Mouse (Mus musculus) forebrain, embryonic 14.5 days (tissue): Measurements from ENCODE around the gene Gdpgp1. TPM values are rescaled to one million over a fixed set of nuclear protein-coding genes. Genes with fewer than 3 reads are reported as not detected.

ENCODE experiments used
- ATAC-seq: fragments of 200-750 bp; cut with Nextera tagmentation; 2 replicates; pipeline ENCODE4 v1.8.0; 2017; ENCODE audit warnings: mild to moderate bottlenecking, moderate library complexity
- DNase-seq: peaks from one replicate; pipeline ENCODE4 v3.0.0-alpha.2; 2015; ENCODE audit warnings: low spot score
- H3K27ac ChIP-seq: fragments of 300-500 bp; sonication (generic); 2 replicates; pipeline ENCODE4 v1.5.1; 2014; ENCODE audit warnings: low read depth, mild to moderate bottlenecking, control low read depth, low read length, moderate library complexity
- H3K27me3 ChIP-seq: fragments of 300-500 bp; sonication (generic); replicated peaks from 2 replicates; pipeline ENCODE4 v1.6.1; 2014; ENCODE audit warnings: low read length, control low read depth, mixed read lengths; ENCODE audit not compliant: control insufficient read depth, insufficient read depth
- H3K36me3 ChIP-seq: fragments of 300-500 bp; sonication (generic); 2 replicates; pipeline ENCODE4 v1.6.1; 2014; ENCODE audit warnings: low read length, control low read depth; ENCODE audit not compliant: control insufficient read depth, insufficient read depth
- H3K4me1 ChIP-seq: fragments of 300-500 bp; sonication (generic); 2 replicates; pipeline ENCODE4 v1.6.1; 2014; ENCODE audit warnings: antibody characterized with exemption, low read length, control low read depth; ENCODE audit not compliant: control insufficient read depth, insufficient read depth
- H3K4me2 ChIP-seq: fragments of 300-500 bp; sonication (generic); 2 replicates; pipeline ENCODE4 v1.6.1; 2014; ENCODE audit warnings: mild to moderate bottlenecking, control low read depth, low read length
- H3K4me3 ChIP-seq: fragments of 300-500 bp; sonication (generic); 2 replicates; pipeline ENCODE4 v1.5.1; 2014; ENCODE audit warnings: low read depth, low read length, control low read depth
- H3K9ac ChIP-seq: fragments of 300-500 bp; sonication (generic); 2 replicates; pipeline ENCODE4 v1.6.1; 2014; ENCODE audit warnings: mild to moderate bottlenecking, low read length, control low read depth, moderate library complexity
- H3K9me3 ChIP-seq: fragments of 300-500 bp; sonication (generic); replicated peaks from 2 replicates; pipeline ENCODE4 v1.6.1; 2016; ENCODE audit warnings: low read length, control low read depth, mixed read lengths; ENCODE audit not compliant: control insufficient read depth
- WGBS: fragments of 180-500 bp; shearing (Covaris S2); extraction: QIAGEN DNeasy Blood & Tissue Kit; methylation state at CpG from one replicate; pipeline ENCODE4 v1.1.7; 2014; 5-methylcytosine and 5-hydroxymethylcytosine counted together
- polyA plus RNA-seq: library from polyadenylated mRNA; unstranded; fragments of >200 nt; fragmentation: Nextera tagmentation; extraction: Ambion mirVana; gene quantifications from 2 replicates; pipeline ENCODE4 v1.2.1, GENCODE M21; 2014

Gene Gdpgp1
- polyA plus RNA-seq, 1 experiment from 2014 or later = 2.1 TPM

DNA sequence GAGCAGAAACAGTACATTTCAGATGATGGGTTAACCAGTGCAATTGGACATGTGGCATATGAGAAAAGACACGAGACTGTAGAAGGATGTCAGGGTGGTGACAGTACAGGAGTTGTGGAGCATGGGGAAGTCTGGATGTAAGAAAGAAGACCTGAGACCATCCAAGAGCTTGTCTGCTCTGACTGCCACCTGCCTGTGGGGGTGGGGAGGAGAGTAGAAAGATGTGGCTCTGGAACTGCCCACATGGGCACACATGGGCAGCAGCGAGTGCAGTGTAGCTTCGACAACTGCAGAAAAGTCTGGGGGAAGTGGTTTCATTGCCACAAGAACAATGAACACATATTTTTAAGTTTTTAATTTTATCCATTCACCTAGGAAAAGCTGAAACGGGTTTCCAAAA is 35.3 kb upstream of the Gdpgp1 start:
- WGBS = 5% methylated on average over 4 of the region's 4 CpGs
- Histone ChIP-seq H3K36me3 (0 out of 2 replicates have a peak, but pooled peaks cover 2% of the 10 kb centered on the region), H3K27ac (peak overlapping the region; percentile 96; the same call in 1 of the 2 replicates), H3K4me3 (peak overlapping the region; percentile 72), H3K4me2 (peak overlapping the region; percentile 83), H3K4me1 (peaks cover 54% of the 10 kb centered on the region), H3K9me3 (no peaks in the 10 kb centered on the region), H3K9ac (peak overlapping the region; percentile 84), H3K27me3 (no peaks in the 10 kb centered on the region)
- ATAC-seq (no peak), DNase-seq (no peak)

DNA sequence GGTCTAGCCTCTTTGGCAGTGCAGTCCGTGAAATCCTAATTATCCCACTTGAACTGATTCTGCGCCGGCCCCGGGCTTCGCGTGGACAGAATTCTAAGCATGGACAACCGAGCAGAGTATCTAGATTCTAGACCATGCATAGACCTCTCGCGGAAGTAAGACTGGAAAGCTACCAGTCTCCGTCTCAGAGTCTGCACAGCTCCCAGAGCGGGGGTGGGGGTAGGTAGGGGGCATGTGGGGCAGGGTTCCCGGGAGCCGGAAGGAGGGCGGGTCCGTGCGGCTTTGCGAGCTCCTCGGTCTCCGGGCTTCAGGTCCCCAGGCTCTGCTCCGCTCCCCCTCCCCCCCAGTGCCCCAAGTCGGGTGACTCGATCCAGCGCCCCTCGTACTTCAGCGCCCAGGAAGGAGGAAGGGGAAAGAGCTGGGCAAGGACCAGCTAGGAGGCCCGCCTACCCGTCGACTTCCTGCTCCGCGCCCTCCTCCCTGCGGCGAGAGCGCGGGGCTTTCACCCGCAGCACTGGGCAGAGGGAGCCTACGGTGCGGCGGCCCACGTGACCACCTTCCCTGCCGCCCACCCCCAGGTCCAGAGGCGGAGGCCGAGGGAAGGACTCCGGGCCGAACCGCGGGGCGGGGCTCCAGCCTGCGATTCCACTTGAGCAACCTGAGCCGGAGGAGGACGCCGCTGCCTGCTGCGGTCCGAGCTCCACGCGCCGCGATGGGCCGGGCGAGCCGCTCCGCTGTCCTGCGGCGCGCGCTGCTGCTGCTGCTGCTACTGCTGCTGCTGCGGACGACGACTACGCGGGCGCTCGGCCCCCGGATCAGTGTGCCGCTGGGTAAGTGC is 34.5 kb upstream of the Gdpgp1 start:
- under 1% methylated on average over 47 of the region's 74 CpGs for WGBS

DNA sequence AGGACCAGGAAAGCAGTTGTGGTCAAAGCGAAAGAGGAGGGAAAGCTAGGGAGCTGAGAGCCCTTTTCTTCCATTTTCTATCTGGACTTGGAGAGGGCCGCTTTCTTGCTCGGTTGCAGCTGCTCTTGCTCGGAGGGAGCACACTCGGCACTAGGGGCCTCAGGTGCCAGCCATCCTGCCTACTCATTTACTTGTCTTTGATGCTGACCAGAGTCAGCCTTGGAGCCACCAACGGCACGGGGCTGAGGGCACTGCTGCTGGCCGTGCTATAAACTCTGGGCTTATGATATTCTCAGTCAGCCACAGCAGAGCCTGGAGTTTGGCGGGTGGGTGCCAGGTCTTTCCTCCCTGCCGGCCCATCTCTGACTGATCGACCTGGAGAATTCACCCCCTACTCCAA is 33.8 kb upstream of the Gdpgp1 start:
- H3K27ac ChIP-seq = peak overlapping the region; percentile 96
- no peaks in the 10 kb centered on the region for H3K27me3 ChIP-seq
- H3K4me2 ChIP-seq = peak overlapping the region; percentile 83
- WGBS = 0% methylated on average over 11 of the region's 11 CpGs
- H3K36me3 ChIP-seq = 0 out of 2 replicates have a peak, but pooled peaks cover 3% of the 10 kb centered on the region
- peak overlapping the region; percentile 84 for H3K9ac ChIP-seq
- no peaks in the 10 kb centered on the region for H3K9me3 ChIP-seq
- ATAC-seq = peak; percentile 6; the same call in 1 of the 2 replicates
- H3K4me1 ChIP-seq = peaks cover 55% of the 10 kb centered on the region
- no peak for DNase-seq
- H3K4me3 ChIP-seq = peak overlapping the region; percentile 72

More for the DNA sequence above, 34.5 kb upstream of the Gdpgp1 start:
- Histone ChIP-seq H3K36me3 (0 out of 2 replicates have a peak, but pooled peaks cover 3% of the 10 kb centered on the region), H3K9me3 (no peaks in the 10 kb centered on the region), H3K27me3 (no peaks in the 10 kb centered on the region), H3K4me1 (peaks cover 53% of the 10 kb centered on the region), H3K9ac (peak overlapping the region; percentile 84), H3K4me2 (peak overlapping the region; percentile 83), H3K27ac (peak overlapping the region; percentile 96), H3K4me3 (peak overlapping the region; percentile 72)
- ATAC-seq (peak; percentile 90), DNase-seq (peak; percentile 85)

- no peak for DNase-seq
- Histone ChIP-seq H3K4me1 (peaks cover 51% of the 10 kb centered on the region), H3K4me3 (peak overlapping the region; percentile 72), H3K27me3 (no peaks in the 10 kb centered on the region), H3K9ac (peak overlapping the region; percentile 84), H3K9me3 (no peaks in the 10 kb centered on the region), H3K36me3 (0 out of 2 replicates have a peak, but pooled peaks cover 3% of the 10 kb centered on the region), H3K27ac (peak overlapping the region; percentile 96), H3K4me2 (peak overlapping the region; percentile 83)
- ATAC-seq = no peak
- WGBS = 39% methylated on average over 6 of the region's 6 CpGs
These were observed 33.4 kb upstream of the Gdpgp1 start for GRCm38 (mm10) chr7:80199286-80199685.

DNA sequence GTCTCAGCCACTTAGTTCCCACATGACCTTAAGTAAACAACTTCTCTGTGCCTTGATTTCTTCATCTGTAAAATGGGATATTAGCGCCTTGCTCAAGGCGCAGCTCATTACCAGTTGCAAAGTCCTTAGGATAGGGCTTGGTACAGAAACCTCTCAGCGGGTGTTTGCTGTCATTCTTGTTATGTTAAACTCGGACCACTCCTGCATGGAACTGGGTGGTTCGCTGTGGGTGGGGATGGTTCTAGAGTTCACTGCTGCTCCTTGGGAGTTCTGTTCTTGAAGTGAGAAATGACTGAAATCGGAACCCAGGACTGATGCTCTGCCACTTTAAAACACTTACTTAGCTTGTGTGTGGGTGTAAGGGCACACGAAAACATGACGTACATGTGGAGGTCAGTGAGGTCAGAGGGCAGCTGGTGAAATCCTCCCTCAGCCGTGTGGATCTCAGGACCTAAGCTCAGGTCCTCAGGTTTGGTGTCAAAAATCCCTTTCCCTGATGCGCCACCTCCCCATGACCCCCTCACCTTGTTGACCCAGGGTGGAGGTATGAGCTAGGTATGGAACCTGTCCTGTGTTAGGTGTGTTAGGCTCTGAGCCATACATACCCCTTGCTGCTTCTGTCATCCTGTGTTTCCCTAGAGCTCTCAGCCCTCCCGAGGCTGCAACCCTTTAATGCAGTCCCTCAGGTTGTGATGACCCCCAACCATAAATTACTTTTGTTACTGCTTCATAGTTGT is 32.6 kb upstream of the Gdpgp1 start:
- no peak for ATAC-seq
- no peak for DNase-seq
- Histone ChIP-seq H3K9me3 (no peaks in the 10 kb centered on the region), H3K27ac (no peak overlapping the region), H3K36me3 (0 out of 2 replicates have a peak, but pooled peaks cover 3% of the 10 kb centered on the region), H3K4me3 (no peak overlapping the region), H3K9ac (no peak overlapping the region), H3K27me3 (no peaks in the 10 kb centered on the region), H3K4me2 (peak overlapping the region; percentile 83), H3K4me1 (peaks cover 46% of the 10 kb centered on the region)
- WGBS = 82% methylated on average over 11 of the region's 11 CpGs

- Histone ChIP-seq H3K9me3 (no peaks in the 10 kb centered on the region), H3K27ac (no peak overlapping the region), H3K9ac (no peak overlapping the region), H3K4me1 (peaks cover 46% of the 10 kb centered on the region), H3K4me3 (no peak overlapping the region), H3K27me3 (no peaks in the 10 kb centered on the region), H3K36me3 (0 out of 2 replicates have a peak, but pooled peaks cover 3% of the 10 kb centered on the region), H3K4me2 (no peak overlapping the region)
- 88% methylated on average over 6 of the region's 6 CpGs for WGBS
- no peak for DNase-seq
- no peak for ATAC-seq
These were observed 32.1 kb upstream of the Gdpgp1 start for GRCm38 (mm10) chr7:80200588-80200945.

DNA sequence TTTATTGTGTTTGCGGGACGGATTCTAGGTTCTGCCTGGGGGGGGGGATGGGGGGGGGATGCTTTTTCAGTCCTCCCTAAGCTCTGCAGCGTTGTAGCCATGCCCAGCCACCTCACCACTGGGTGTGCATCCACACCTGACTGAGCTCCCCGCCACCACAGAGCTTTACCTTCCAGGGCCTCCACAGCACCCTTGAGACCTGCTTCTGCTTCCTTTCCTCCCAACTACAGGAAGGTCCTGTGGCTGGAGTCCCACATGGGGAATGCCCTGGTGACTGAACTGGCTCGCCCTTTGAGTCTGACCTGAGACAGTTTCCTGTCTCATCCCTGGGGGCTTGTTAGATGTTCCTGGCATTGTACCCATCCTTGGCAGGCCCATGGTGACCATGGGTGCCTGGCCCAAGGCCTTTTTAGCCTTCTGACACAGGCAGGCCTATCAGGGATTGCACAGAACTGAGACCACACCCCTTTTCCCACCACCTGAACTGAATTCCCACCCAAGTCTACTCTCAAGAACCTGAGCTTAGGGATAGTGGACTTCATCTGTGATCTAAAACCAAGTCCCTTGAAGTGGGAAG is 31.6 kb upstream of the Gdpgp1 start:
- Histone ChIP-seq H3K9ac (no peak overlapping the region), H3K27ac (no peak overlapping the region), H3K4me1 (peaks cover 46% of the 10 kb centered on the region), H3K27me3 (no peaks in the 10 kb centered on the region), H3K4me3 (no peak overlapping the region), H3K36me3 (0 out of 2 replicates have a peak, but pooled peaks cover 3% of the 10 kb centered on the region), H3K9me3 (no peaks in the 10 kb centered on the region), H3K4me2 (no peak overlapping the region)
- DNase-seq (no peak), ATAC-seq (no peak)
- 94% methylated on average over 5 of the region's 5 CpGs for WGBS

DNA sequence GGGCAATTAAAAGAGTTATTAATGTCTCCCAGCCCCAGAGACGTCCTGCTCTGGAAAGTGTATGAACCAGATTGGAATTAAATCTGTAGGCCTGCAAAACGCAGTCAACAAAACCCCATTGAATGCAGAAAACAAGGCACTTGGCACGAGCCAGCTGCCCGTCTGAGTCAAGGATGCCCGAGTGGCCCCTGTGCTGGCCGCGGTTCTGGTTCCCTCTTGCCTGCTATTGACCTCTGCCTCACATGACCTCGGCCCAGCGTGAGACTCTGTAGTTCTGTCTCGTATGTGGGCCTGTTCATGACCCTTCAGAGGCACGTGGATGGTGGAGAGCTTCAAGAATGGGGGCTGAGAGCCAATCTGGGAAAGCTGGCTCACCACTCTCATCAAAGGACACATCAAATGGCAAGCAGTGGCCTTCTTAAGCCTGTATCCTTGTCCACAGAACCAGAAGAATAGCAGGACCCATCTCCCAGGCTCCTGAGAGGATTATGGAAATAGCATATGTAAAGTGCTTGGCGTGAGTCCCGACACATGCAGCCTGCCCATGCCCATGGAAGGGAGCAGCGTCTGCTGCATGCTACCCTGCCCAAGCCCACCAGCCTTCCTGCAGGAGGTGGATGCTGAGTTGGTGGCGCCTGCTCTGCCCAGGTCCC is 30.7 kb upstream of the Gdpgp1 start:
- Histone ChIP-seq H3K4me1 (peaks cover 45% of the 10 kb centered on the region), H3K4me2 (no peak overlapping the region), H3K4me3 (no peak overlapping the region), H3K27ac (peak overlapping the region; percentile 55), H3K9ac (no peak overlapping the region), H3K27me3 (no peaks in the 10 kb centered on the region), H3K9me3 (no peaks in the 10 kb centered on the region), H3K36me3 (0 out of 2 replicates have a peak, but pooled peaks cover 3% of the 10 kb centered on the region)
- DNase-seq = peak; percentile 64
- WGBS = 68% methylated on average over 15 of the region's 15 CpGs
- no peak for ATAC-seq
